Mouse (Mus musculus): Measurements from ENCODE around the gene Padi6. TPM values are rescaled to one million over a fixed set of nuclear protein-coding genes. Genes with fewer than 3 reads are reported as not detected.

Padi6 gene
- polyA plus RNA-seq, 1 experiment from 2014 or later: not detected

DNA sequence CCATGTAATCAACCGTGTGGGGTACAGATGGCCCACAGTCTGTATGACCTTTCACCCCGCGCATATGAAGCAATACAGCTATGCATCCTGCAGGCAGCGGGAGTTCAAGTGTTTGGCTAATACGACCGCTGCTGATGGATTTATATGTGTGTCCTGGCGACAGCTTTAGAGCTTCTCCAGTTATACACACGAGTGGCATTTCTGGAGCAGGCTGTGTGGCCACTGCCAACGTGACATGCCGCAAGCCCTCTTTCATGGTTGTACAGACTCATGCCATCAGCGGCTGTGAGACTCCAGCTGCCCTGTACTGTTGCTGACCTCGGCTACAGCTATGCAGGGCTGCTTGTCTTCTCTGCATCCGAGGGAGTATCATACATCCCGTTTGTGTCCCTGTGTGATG, 38.1 kb upstream of the Padi6 start:
- Histone ChIP-seq H3K9ac (ENCODE audit: low read depth, low read length) (no peak overlapping the region), H3K27me3 (ENCODE audit: control insufficient read depth, insufficient read depth, low read depth, low read length) (no peaks in the 10 kb centered on the region), H3K9me3 (replicated peaks; ENCODE audit: control insufficient read depth, low read length, poor library complexity, severe bottlenecking) (no peaks in the 10 kb centered on the region), H3K4me3 (ENCODE audit: low read depth, low read length) (no peak overlapping the region), H3K4me1 (ENCODE audit: control insufficient read depth, insufficient read depth, low read length) (no peaks in the 10 kb centered on the region), H3K27ac (ENCODE audit: low read length) (no peak overlapping the region), H3K36me3 (ENCODE audit: control insufficient read depth, insufficient read depth, low read length) (no peaks in the 10 kb centered on the region), H3K4me2 (ENCODE audit: low read length) (no peak overlapping the region)
- WGBS: 85% methylated on average over 14 of the region's 14 CpGs
- ATAC-seq: no peak

DNA sequence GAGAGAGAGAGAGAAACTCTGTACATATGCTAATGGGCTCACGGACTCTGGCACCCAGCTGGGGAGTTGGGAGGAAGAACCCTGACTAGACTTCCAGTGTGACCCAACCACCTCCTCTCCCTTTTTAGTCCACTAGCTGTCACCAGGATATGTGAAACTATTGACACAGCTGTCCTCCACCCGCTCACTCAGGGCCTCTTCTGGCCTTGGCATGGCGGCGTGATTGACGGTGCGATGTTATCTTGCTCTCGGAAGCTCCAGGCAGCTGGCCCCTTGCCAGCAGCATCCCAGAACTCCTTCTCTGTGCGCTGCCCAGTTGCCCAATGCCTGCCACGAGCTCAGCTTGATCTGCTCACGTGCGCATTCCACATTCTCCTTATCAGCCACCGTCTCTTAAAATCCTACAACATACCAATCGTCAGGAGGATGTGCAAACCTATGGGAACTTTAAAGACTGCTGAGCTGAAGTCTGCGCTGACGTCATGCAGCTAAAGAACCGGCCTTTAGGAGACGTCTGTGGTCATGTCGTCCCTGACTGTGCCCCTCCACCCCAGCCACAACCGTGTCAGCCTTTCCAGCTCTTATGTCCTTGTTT, 37.5 kb upstream of the Padi6 start:
- Histone ChIP-seq H3K9ac (ENCODE audit: low read depth, low read length) (no peak overlapping the region), H3K4me3 (ENCODE audit: low read depth, low read length) (no peak overlapping the region), H3K9me3 (replicated peaks; ENCODE audit: control insufficient read depth, low read length, poor library complexity, severe bottlenecking) (no peaks in the 10 kb centered on the region), H3K27ac (ENCODE audit: low read length) (no peak overlapping the region), H3K4me2 (ENCODE audit: low read length) (no peak overlapping the region), H3K27me3 (ENCODE audit: control insufficient read depth, insufficient read depth, low read depth, low read length) (no peaks in the 10 kb centered on the region), H3K4me1 (ENCODE audit: control insufficient read depth, insufficient read depth, low read length) (no peaks in the 10 kb centered on the region), H3K36me3 (ENCODE audit: control insufficient read depth, insufficient read depth, low read length) (no peaks in the 10 kb centered on the region)
- 48% methylated on average over 19 of the region's 19 CpGs for WGBS
- ATAC-seq: no peak

GRCm38 (mm10) chr4:140776623-140777022, 34.2 kb upstream of the Padi6 start:
- no peaks in the 10 kb centered on the region for H3K4me1 ChIP-seq (ENCODE audit: control insufficient read depth, insufficient read depth, low read length)
- H3K27ac ChIP-seq (ENCODE audit: low read length): no peak overlapping the region
- no peak for ATAC-seq
- WGBS: 67% methylated on average over 13 of the region's 13 CpGs
- no peak overlapping the region for H3K4me3 ChIP-seq (ENCODE audit: low read depth, low read length)
- no peak overlapping the region for H3K4me2 ChIP-seq (ENCODE audit: low read length)
- H3K9ac ChIP-seq (ENCODE audit: low read depth, low read length): no peak overlapping the region
- no peaks in the 10 kb centered on the region for H3K36me3 ChIP-seq (ENCODE audit: control insufficient read depth, insufficient read depth, low read length)
- H3K27me3 ChIP-seq (ENCODE audit: control insufficient read depth, insufficient read depth, low read depth, low read length): no peaks in the 10 kb centered on the region
- no peaks in the 10 kb centered on the region for H3K9me3 ChIP-seq (replicated peaks; ENCODE audit: control insufficient read depth, low read length, poor library complexity, severe bottlenecking)

GRCm38 (mm10) chr4:140775876-140776275, 33.4 kb upstream of the Padi6 start:
- H3K27ac ChIP-seq (ENCODE audit: low read length): no peak overlapping the region
- no peaks in the 10 kb centered on the region for H3K36me3 ChIP-seq (ENCODE audit: control insufficient read depth, insufficient read depth, low read length)
- no peaks in the 10 kb centered on the region for H3K9me3 ChIP-seq (replicated peaks; ENCODE audit: control insufficient read depth, low read length, poor library complexity, severe bottlenecking)
- 91% methylated on average over 10 of the region's 10 CpGs for WGBS
- no peaks in the 10 kb centered on the region for H3K27me3 ChIP-seq (ENCODE audit: control insufficient read depth, insufficient read depth, low read depth, low read length)
- no peak overlapping the region for H3K9ac ChIP-seq (ENCODE audit: low read depth, low read length)
- no peak overlapping the region for H3K4me3 ChIP-seq (ENCODE audit: low read depth, low read length)
- no peaks in the 10 kb centered on the region for H3K4me1 ChIP-seq (ENCODE audit: control insufficient read depth, insufficient read depth, low read length)
- no peak overlapping the region for H3K4me2 ChIP-seq (ENCODE audit: low read length)
- ATAC-seq: no peak

- Histone ChIP-seq H3K4me2 (ENCODE audit: low read length) (no peak overlapping the region), H3K27me3 (ENCODE audit: control insufficient read depth, insufficient read depth, low read depth, low read length) (no peaks in the 10 kb centered on the region), H3K36me3 (ENCODE audit: control insufficient read depth, insufficient read depth, low read length) (no peaks in the 10 kb centered on the region), H3K27ac (ENCODE audit: low read length) (no peak overlapping the region), H3K9me3 (replicated peaks; ENCODE audit: control insufficient read depth, low read length, poor library complexity, severe bottlenecking) (no peaks in the 10 kb centered on the region), H3K9ac (ENCODE audit: low read depth, low read length) (no peak overlapping the region), H3K4me3 (ENCODE audit: low read depth, low read length) (no peak overlapping the region), H3K4me1 (ENCODE audit: control insufficient read depth, insufficient read depth, low read length) (0 out of 2 replicates have a peak, but pooled peaks cover 3% of the 10 kb centered on the region)
- no peak for ATAC-seq
- WGBS: 89% methylated on average over 9 of the region's 9 CpGs
Measured at GRCm38 (mm10) chr4:140774893-140775292, 32.5 kb upstream of the Padi6 start.

GRCm38 (mm10) chr4:140774025-140774800, 31.8 kb upstream of the Padi6 start, which contains the start of gene Padi4:
Gene Padi4, minus strand, starts transcription at chr4:140774236.
- ATAC-seq: no peak
- 86% methylated on average over 21 of the region's 21 CpGs for WGBS
- Histone ChIP-seq H3K4me2 (ENCODE audit: low read length) (no peak within 1 kb of the TSS), H3K27me3 (ENCODE audit: control insufficient read depth, insufficient read depth, low read depth, low read length) (no peaks in the 10 kb centered on the region), H3K9ac (ENCODE audit: low read depth, low read length) (no peak within 1 kb of the TSS), H3K27ac (ENCODE audit: low read length) (no peak within 1 kb of the TSS), H3K4me3 (ENCODE audit: low read depth, low read length) (no peak within 1 kb of the TSS), H3K4me1 (ENCODE audit: control insufficient read depth, insufficient read depth, low read length) (0 out of 2 replicates have a peak, but pooled peaks cover 3% of the 10 kb centered on the region), H3K36me3 (ENCODE audit: control insufficient read depth, insufficient read depth, low read length) (no peaks in the 10 kb centered on the region), H3K9me3 (replicated peaks; ENCODE audit: control insufficient read depth, low read length, poor library complexity, severe bottlenecking) (no peaks in the 10 kb centered on the region)

DNA sequence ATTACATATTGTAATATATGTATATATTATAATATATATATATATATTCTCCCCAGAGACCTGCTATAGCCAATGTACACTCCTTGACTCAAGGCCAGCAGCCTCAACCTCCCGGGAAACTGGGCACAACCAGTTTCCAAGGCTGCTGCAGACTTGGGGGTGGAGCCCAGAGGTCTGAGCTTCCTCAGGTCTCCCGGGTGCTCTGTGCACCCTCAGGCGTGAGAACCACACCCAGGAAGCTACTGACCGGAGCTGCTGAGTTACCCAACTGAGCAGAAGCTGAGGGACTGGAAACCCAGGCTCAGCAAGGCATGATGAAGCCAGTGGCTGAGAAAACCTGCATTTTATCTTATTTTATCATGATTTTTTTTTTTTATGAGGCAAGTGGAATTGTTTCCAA, 28.6 kb upstream of the Padi6 start:
- no peaks in the 10 kb centered on the region for H3K27me3 ChIP-seq (ENCODE audit: control insufficient read depth, insufficient read depth, low read depth, low read length)
- WGBS: 51% methylated on average over 4 of the region's 4 CpGs
- 0 out of 2 replicates have a peak, but pooled peaks cover 3% of the 10 kb centered on the region for H3K4me1 ChIP-seq (ENCODE audit: control insufficient read depth, insufficient read depth, low read length)
- no peak overlapping the region for H3K27ac ChIP-seq (ENCODE audit: low read length)
- no peaks in the 10 kb centered on the region for H3K9me3 ChIP-seq (replicated peaks; ENCODE audit: control insufficient read depth, low read length, poor library complexity, severe bottlenecking)
- H3K36me3 ChIP-seq (ENCODE audit: control insufficient read depth, insufficient read depth, low read length): no peaks in the 10 kb centered on the region
- ATAC-seq: no peak
- H3K4me2 ChIP-seq (ENCODE audit: low read length): no peak overlapping the region
- H3K9ac ChIP-seq (ENCODE audit: low read depth, low read length): no peak overlapping the region
- H3K4me3 ChIP-seq (ENCODE audit: low read depth, low read length): no peak overlapping the region

DNA sequence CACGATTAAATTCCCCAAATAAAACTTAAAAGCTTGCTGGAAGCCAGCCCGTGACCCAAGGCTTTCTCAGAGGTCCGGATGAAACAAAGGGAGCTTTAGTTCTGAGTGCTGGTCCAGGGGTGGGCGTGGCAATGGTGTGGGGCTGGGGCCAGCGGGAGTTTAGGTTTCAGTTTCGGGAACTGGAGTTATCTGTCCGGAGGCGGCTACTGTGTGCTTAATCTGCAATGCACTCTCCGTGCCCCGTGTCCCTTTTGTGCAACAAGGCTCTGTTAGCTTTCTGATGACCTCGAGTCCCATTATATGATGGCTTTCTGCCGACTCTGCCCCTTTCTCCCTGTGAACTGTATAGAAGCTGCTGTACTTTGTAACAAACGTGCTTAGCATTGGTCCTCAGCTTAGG, 28.0 kb upstream of the Padi6 start:
- no peaks in the 10 kb centered on the region for H3K27me3 ChIP-seq (ENCODE audit: control insufficient read depth, insufficient read depth, low read depth, low read length)
- H3K9ac ChIP-seq (ENCODE audit: low read depth, low read length): 0 out of 2 replicates have a peak overlapping the region, but pooled peaks have one; percentile 4
- WGBS: 8% methylated on average over 13 of the region's 13 CpGs
- H3K4me3 ChIP-seq (ENCODE audit: low read depth, low read length): 0 out of 2 replicates have a peak overlapping the region, but pooled peaks have one; percentile 2
- no peak overlapping the region for H3K27ac ChIP-seq (ENCODE audit: low read length)
- H3K4me2 ChIP-seq (ENCODE audit: low read length): peak overlapping the region; percentile 14; the same call in 1 of the 2 replicates
- no peak for ATAC-seq
- H3K9me3 ChIP-seq (replicated peaks; ENCODE audit: control insufficient read depth, low read length, poor library complexity, severe bottlenecking): no peaks in the 10 kb centered on the region
- no peaks in the 10 kb centered on the region for H3K36me3 ChIP-seq (ENCODE audit: control insufficient read depth, insufficient read depth, low read length)
- 0 out of 2 replicates have a peak, but pooled peaks cover 3% of the 10 kb centered on the region for H3K4me1 ChIP-seq (ENCODE audit: control insufficient read depth, insufficient read depth, low read length)

DNA sequence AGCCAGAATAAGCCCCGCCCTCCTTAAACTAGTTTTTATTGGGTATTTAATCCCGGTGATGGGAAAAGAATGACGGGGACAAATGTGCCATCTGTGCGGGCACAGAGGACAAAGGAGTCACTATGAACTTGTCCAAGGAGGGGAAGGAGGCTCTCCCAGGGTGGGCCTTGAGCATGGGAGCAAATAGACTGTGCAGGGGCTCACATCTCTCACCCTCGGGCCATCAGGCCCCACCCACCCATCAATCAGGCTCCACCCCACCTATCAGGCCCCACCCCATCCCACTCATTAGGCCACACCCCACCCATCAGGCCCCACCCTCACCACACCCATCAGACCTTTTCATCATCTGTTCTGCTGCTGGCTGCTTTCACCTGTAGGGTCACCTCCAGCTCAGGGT, 26.5 kb upstream of the Padi6 start:
- H3K36me3 ChIP-seq (ENCODE audit: control insufficient read depth, insufficient read depth, low read length): no peaks in the 10 kb centered on the region
- ATAC-seq: no peak
- H3K4me2 ChIP-seq (ENCODE audit: low read length): no peak overlapping the region
- H3K4me1 ChIP-seq (ENCODE audit: control insufficient read depth, insufficient read depth, low read length): 0 out of 2 replicates have a peak, but pooled peaks cover 3% of the 10 kb centered on the region
- no peak overlapping the region for H3K4me3 ChIP-seq (ENCODE audit: low read depth, low read length)
- 89% methylated on average over 5 of the region's 5 CpGs for WGBS
- H3K9me3 ChIP-seq (replicated peaks; ENCODE audit: control insufficient read depth, low read length, poor library complexity, severe bottlenecking): no peaks in the 10 kb centered on the region
- H3K27me3 ChIP-seq (ENCODE audit: control insufficient read depth, insufficient read depth, low read depth, low read length): no peaks in the 10 kb centered on the region
- no peak overlapping the region for H3K9ac ChIP-seq (ENCODE audit: low read depth, low read length)
- H3K27ac ChIP-seq (ENCODE audit: low read length): no peak overlapping the region
